Mouse (Mus musculus) adrenal gland, adult 8-10 months (tissue): ENCODE measurements around the gene Cog7. TPM values are rescaled to one million over a fixed set of nuclear protein-coding genes. Genes with fewer than 3 reads are reported as not detected.

Source experiments
- DNase-seq: peaks from one replicate; pipeline ENCODE4 v3.0.0; 2022
- total RNA-seq, 4 experiments: library from RNA; stranded (reverse); gene quantifications; 2 replicates each; pipeline ENCODE4 v1.2.4; 2022

The Cog7 gene
- total RNA-seq, 4 experiments from 2014 or later, result 31.8 to 48.8 (median 40.1) TPM

DNA sequence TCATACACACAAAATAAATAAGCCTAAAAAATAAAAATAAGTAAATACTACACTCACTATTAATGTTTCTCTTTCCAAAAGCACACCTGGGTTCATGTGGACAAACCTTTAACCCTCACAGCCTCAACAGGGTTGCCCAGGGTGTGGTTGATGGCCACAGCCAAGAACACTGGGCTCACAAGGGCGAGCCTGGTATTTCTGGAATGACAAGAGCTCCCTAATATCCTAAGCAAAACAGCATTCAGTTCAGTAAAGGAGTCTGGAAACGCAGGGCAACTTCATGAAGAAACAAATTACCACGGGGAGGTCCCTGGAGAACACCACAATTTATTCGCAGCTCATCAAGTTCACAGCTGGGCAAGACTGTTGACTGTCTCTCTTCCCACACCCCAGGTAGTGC, 34.0 kb downstream of the Cog7 start:
- DNase-seq, result no peak

- no peak for DNase-seq
Measured at GRCm38 (mm10) chr7:121946196-121946595, 35.3 kb downstream of the Cog7 start.

DNA sequence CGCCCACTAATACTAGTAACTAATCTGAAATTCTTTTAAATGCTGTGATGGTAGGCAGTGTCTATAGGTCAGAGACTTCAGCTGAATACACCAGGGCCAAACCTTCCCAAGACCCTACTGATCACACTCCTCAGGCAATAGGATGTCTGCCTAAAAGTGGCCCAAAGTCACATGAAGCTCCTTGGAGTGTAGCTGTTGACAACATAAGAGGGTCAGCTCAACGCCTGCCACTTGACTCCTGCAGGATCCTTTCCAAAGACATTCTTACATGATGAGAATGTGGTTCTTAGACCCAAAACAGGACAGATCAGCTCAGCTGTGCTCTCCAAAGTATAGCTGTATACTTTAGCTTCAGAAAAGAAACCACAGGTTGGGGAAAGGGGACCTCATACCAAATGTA, 39.1 kb downstream of the Cog7 start:
- DNase-seq, result no peak

GRCm38 (mm10) chr7:121941640-121942039, 39.9 kb downstream of the Cog7 start:
- no peak for DNase-seq

DNA sequence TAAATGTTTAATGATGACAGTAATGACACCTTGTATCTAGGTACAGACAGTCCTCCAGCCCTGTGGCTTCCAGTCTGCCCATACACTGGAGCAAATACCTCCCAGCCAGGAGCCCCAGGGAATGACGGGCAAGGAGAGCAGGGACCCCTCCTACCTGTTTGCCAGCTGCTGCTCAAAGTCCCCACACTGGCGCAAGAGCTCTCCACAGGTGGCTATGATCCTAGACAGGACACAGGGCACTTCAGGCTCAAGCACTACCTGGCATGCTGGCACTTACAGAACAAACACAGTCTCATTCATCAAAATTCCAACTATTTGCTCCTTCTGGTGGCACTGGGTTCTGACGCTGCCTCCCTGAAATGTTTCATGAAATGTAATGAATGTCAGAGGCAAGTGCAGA, 40.5 kb downstream of the Cog7 start:
- DNase-seq, result no peak

GRCm38 (mm10) chr7:121939729-121940128, 41.8 kb downstream of the Cog7 start:
- no peak for DNase-seq

DNA sequence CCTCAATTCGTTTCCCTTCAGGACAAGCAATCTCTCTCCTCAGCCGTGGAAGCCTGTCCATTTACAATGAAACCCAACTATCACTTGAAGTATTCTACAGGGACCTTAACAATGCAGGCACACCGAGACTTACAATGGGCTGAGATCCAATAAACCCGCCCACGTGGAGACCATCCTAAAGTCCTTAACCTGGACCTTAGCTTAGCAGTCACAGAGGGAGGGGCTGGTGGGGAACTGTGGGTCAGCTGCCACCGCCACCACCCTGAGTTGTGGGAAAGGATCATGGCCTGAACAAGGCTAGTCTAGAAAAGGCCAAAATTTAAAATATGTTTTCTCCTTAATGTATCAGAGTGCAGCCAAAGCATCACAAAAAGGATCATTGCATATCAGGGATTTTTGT, 42.3 kb downstream of the Cog7 start:
- no peak for DNase-seq

GRCm38 (mm10) chr7:121938124-121938891, 43.2 kb downstream of the Cog7 start:
- no peak for DNase-seq

- DNase-seq, result no peak
Measured at GRCm38 (mm10) chr7:121936861-121937630, 44.5 kb downstream of the Cog7 start.

GRCm38 (mm10) chr7:121935906-121936794, 45.4 kb downstream of the Cog7 start:
- DNase-seq, result no peak

DNA sequence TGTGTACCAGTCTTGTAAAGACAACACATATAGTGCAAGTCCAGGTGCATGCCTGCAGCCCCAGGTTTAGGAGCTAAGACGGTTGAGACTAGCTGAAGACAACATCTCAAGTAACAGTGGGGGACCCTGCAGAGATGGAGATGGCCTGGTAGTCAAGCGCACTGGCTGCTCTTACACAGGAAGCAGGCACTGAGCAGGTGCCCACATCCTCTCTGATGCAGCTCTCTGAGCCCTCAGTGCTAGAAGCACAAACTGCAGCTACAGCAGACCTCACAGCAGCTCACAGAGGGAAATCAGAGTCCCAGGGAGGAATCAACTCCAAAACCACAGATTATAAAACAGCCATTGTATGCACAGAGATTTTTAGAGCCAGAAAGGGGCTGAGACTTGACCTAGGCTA, 47.2 kb downstream of the Cog7 start:
- DNase-seq, result no peak

DNA sequence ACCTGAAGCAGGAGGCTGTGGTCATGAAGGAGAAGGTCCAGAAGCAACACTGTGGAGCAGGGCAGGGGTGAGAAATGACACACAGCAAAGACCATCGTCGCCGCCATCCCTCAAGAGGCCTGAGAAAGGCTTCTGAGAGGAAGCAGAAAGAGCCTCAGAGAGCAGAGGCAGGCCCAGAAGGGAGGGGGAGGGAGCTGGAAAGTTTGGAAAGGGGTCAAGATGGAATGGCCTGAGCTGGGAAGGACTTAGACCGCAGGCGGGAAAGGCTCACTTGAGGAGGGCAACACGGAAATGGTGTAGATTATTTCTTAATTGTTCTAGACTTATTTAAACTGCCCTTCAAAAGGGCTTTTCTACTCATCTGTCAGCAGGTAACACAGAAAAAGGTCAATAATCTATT, 47.8 kb downstream of the Cog7 start:
- DNase-seq, result no peak

DNA sequence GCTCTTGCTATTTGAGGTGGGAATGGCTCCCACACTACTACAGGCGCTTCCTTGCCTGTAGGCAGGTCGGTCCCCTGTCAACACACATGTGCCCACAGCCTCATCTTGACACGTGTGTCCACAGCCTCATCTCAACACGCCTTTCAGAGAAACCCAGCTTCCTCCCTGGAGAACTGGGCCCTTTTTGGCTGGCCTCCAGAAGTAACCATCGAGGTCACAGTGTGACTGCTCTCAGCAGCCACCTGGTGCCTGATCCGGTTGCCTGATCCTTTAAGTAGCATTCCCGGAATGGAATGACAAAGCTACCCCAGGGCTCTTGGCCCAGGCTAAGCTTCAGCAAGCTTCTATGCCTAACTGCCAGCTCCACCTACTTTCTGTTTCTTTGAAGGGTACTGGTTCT, 50.3 kb downstream of the Cog7 start:
- DNase-seq, result no peak

DNA sequence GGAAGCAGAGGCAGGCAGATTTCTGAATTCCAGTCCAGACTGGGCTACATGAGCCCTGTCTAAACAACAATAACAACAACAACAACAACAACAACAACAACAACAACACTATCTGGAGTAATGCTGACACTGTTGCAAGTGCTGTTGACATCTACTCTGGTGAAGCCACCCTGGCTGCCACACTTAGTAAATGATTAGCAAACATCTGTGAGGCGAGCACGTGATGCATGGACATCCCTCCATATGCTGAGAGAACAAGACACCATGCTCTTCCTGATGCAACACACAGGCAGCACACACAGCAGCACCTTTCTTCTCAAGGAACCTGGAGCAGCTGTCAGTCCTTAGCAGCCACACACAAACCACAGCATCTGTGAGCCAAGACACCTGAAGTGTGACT, 53.6 kb downstream of the Cog7 start:
- no peak for DNase-seq

DNA sequence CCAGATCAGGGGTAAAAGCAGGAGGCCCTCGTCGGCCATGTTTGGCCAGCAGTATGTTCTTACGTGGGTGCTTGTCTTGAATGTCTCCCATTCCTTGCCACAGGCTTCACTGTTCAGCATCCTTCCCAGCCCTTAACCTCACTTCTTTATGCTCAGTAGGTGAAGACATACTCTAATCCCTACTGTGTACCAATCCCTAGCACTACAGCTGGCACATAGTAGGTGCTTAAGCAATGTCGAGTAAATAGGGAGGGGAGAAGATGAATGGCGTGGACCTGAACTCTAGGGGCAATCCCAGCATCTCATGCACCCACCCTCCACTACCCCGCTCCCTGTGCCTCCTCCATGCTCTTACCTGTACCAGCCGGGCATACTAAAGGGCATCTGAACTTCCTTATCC, 57.1 kb downstream of the Cog7 start:
- no peak for DNase-seq

GRCm38 (mm10) chr7:121913944-121914343, 67.6 kb downstream of the Cog7 start:
- DNase-seq, result no peak

GRCm38 (mm10) chr7:121912250-121912649, 69.3 kb downstream of the Cog7 start:
- no peak for DNase-seq

- no peak for DNase-seq
Measured at GRCm38 (mm10) chr7:121906879-121907278, 74.6 kb downstream of the Cog7 start.

- no peak for DNase-seq
Measured at GRCm38 (mm10) chr7:121902757-121903411, 78.6 kb downstream of the Cog7 start.

- no peak for DNase-seq
Measured at GRCm38 (mm10) chr7:121899940-121900339, 81.6 kb downstream of the Cog7 start.

- no peak for DNase-seq
Measured at GRCm38 (mm10) chr7:121899311-121899710, 82.2 kb downstream of the Cog7 start.

DNA sequence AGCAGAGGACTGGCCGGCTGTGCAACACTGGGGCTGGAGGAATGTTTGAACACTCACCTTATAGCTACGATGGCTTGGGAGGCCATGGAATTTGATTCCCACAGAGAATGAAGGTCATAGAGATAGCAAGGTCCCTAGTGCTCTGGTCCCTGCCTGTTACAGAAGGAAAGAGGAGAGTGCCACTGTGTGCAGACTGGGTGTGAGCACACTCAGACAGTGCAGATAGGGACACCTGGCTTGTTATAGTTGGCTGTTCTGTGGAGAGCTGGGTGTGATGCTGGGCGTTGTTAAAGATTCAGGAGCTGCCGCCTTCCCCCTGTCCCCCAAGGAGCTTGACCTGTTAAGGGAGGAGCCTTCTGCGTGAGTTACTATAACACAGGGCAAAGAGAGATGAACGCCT, 84.8 kb downstream of the Cog7 start:
- no peak for DNase-seq
